Mouse (Mus musculus) gastrocnemius, adult 8-10 months (tissue): ENCODE measurements at regions not wholly inside any gene's neighbourhood (a gene's known extent, or its start where the extent isn't known, plus 50 kb on each side); places are given as distances from the start of the nearest gene placed in this dataset.

Source experiments
- DNase-seq, 2 experiments: peaks; one replicate each; pipeline ENCODE4 v3.0.0; 2022; ENCODE audit warnings: low spot score in 2 of 2

DNA sequence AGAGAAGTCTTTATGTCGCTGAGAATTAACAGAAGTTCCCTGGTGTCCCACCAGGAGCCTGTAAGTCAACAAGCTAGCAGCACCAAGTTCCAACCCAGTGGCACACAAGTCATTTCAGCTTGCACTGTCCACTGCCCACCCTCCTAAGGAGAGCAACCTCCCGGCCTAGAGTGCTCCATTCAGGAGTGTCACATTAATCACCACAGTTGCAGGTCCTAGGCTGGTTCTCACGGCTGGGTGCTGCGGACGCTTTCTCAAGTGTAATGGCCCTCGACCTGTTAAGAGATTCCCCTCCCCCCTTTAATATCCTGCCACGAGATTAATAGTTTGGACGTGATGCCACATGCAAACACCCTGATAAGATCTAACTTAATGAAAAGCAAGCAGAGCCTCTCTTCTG is 288.2 kb upstream of the Usp25 start:
- no peak for DNase-seq

DNA sequence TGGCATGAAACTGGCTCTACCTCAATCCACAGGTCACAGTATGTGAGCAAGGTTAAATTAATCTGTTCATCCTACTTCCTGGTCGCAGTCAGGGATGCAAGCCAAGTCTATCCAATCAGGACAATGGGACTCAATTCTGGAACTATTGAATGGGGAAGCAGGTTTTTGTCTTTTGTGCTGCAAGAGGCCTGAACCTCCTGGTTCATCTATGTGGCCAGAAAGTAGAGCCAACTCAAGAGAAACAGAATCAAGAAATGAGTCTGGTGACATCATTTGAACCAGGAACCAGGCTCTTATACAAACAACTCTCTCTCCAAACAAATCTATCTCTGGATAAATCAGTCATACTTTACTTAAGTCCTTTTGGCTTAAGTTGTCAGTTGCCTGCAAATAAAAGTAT is 294.7 kb upstream of the Usp25 start:
- no peak for DNase-seq

- no peak for DNase-seq
These were observed 295.4 kb upstream of the Usp25 start for GRCm38 (mm10) chr16:76718147-76718546.

DNA sequence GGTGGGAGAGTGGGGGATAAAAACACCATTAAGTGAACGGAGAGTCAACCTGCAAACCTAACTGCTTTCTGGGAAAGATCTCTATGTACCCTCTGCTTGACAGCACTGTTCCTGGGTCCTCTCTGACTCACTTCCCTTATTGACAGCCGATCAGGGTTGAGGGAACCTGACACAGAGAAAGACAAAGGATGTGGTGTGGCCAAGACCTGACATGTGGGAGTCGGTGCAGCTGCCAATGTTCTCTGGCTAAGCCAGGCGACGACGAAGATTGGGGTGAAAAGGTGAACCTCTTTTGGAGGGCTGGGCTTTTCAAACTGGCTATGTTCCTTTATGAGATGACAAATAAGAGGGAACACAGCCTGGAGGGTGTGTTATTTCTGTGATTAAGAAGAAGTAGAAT is 318.6 kb upstream of the Usp25 start:
- no peak for DNase-seq

DNA sequence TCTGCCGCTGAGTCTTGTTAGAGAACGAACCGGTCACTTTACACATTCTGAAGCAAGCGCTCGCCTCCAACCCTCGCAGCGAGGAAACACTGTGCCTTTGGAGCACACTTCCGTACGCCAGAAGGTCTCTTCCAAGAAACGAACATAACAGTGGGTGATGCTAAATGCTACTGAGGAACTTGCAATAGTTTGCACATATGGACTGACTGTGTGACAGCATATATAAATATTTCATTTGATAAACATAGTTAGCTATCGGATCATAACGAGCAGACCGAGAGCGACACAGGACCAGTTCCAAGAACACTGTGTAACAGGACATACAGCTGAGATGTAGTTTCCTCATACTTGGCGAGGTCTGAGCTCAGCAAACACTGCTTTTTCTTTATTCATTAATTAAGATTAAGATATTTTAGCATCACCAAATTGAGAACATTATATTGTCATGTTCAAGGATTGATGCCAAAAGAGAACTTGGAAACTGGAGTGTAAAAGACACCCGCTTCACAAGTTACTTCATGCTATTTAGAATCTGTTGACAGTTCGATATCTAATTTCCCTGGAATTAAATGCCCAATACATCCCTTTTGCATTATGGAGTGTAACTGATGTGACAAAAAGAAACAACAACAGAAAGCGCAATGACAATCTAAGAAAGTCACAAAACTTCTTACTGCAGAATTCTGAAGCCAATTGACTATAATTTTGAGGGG is 314.3 kb upstream of the Nrip1 start:
- DNase-seq, result peak in 1 of 2 experiments; percentile 7

- DNase-seq, result no peak
These were observed 311.9 kb upstream of the Nrip1 start for GRCm38 (mm10) chr16:76685562-76685961.

DNA sequence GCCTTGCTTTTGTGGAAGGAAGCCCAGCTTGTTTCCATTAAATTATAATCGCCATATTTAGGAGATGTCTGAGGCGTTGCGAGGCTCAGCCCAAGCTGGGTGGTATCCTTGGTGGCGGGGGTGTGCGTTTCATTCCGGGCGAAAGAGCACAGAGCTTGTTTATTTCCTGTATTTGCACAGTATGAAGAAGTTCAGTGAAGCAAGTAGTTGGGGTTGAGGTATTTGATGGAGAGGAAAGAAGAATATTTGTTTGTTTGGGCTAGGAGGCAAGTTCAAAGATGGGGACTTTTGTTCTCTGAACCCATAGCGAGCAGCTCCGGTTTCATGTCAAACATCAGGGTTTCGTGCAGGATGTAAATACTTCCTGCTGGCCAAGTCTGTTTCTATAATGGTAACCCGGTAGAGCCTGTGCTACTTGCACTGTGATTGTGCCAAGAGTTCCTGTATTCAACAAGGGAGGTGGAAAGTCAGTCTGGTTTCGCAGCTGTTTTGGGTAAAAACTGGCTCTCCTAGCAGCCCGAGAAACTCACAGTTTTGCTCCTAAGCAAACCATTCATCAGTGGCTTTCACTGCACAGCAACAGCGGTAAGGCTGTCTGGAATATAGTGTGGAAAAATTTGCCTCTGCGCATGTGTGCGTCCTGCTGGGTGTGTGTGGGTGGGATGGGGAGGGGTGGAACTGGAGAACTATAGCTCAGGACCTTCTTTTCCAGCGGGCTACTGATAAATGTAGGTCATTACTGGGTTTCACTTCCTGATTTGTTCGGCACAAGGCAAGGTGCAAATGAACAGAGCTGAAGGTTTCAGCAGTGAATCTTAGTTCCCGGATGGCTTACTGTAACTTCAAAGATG is 306.7 kb upstream of the Nrip1 start:
- no peak for DNase-seq

DNA sequence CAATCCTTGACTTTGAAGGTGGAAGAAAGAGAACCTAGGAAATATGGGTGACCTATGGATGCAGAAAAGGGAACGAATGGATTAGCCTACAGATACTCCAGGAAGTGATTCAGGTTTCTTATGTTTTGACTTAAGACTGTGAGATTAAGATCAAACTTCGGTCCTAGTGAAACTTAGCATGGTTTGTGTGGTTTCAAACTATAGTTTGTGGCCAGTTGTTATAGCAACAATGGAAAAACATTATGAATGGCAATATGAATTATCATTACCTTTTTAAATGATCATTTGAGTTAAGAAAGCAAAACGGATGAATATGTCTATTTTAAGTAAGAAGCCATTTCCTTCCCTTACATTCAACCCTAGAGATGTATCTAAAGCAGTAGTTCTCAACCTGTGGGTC is 305.3 kb upstream of the Nrip1 start:
- DNase-seq, result no peak

DNA sequence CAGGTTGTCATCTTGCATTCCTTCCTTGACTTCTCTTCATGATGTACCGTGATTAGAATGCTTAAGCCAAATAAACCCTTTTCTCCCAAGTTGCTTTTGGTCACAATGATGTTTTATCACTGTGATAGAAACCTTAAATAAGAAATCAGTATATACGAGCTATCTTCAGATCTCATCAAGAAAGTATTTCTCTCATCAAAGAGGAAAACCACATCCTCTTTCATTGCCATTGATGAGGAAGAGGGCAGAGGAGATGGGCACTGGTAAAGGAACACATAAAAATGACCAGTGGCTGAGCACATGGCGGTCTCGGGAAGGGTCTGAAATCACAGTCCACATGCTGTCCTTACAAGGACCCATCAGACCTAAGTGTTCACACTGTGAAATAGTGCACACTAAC is 296.2 kb upstream of the Nrip1 start:
- DNase-seq, result no peak

GRCm38 (mm10) chr16:76667046-76667445 is 293.4 kb upstream of the Nrip1 start:
- no peak for DNase-seq

DNA sequence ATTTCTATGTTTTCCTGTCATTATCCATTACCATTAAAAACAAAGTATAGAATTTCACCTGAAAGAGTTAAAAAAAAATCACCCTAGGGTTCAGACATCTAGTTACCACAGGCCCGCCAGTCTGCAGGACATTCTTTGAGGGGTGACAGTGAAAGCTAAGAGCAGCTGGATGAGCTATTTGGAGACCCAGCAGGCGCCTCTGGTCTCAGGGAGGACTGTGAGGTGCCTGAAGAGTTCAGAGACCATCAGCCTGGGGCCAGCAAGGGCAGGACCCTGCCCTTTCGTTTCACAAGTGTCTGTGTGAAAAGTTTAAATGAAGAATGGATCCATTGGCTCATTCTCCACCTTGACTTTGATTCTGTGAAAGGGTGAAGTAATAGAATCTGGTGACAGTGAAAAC is 281.5 kb upstream of the Nrip1 start:
- no peak for DNase-seq

- DNase-seq, result peak; percentile 33 to 59
These were observed 270.7 kb upstream of the Nrip1 start for GRCm38 (mm10) chr16:76644281-76644680.

DNA sequence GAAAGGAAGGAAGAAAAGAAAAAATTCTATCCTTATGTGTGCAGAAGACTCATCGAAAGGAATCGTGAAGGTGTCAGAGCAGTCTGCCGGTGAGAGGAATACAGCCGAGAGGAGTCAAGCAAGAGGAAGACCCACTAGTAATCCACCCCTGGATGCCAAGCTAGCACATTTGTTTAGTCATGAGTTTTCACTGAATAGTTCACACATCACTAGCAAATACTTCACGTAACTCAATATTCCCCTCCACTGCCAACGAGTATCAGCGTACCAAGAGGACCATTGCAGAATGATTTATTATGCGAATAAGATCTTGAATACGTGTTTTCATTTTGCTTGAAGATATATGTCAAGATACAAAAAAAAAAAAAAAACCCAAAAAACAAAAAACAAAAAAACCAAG is 270.2 kb upstream of the Nrip1 start:
- peak in 1 of 2 experiments; percentile 15 for DNase-seq

GRCm38 (mm10) chr16:76635169-76635568 is 261.5 kb upstream of the Nrip1 start:
- no peak for DNase-seq

- DNase-seq, result no peak
These were observed 260.6 kb upstream of the Nrip1 start for GRCm38 (mm10) chr16:76634196-76634698.

- DNase-seq, result no peak
These were observed 252.5 kb upstream of the Nrip1 start for GRCm38 (mm10) chr16:76626142-76626541.

DNA sequence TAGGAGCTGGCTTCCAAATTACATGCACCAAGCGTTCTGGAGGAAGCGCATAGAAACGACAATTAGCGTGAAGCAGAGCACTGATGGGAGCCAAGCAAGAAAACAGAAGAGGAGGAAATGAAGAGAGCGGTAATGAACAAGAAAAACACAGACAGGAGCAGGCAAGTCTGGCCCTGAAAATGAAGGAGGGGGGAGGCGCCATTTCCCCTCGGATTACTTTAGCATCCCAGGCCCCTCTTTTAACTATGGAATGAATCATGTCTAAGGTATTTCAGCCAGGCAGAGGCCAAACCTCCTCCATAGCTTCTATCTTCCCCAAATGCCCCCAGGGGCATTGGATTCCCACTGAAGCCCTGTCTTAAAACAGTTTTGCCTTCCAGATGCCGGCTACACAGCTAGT is 248.1 kb upstream of the Nrip1 start:
- no peak for DNase-seq

- no peak for DNase-seq
These were observed 244.7 kb upstream of the Nrip1 start for GRCm38 (mm10) chr16:76618295-76618694.

DNA sequence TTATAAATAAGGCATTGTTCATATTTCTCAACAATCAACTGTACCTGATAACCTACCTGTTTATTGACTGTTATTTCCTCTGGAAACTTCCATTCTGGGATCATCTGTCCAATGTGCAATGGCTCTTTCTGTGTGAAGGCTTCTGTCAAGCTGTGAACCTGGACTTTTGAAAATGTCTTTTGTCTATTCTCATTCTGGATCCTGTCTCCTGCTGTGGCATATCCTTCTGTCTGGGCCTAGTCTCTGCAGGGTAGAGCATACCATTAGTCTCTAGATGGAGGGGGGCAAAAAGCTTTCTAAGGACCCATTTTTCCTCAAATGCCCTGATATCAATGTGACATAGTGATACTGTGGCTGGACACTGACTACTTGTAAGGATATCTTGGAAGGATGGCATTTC is 237.4 kb upstream of the Nrip1 start:
- no peak for DNase-seq

GRCm38 (mm10) chr16:76604914-76605313 is 231.3 kb upstream of the Nrip1 start:
- no peak for DNase-seq

- no peak for DNase-seq
These were observed 230.2 kb upstream of the Nrip1 start for GRCm38 (mm10) chr16:76603846-76604258.

DNA sequence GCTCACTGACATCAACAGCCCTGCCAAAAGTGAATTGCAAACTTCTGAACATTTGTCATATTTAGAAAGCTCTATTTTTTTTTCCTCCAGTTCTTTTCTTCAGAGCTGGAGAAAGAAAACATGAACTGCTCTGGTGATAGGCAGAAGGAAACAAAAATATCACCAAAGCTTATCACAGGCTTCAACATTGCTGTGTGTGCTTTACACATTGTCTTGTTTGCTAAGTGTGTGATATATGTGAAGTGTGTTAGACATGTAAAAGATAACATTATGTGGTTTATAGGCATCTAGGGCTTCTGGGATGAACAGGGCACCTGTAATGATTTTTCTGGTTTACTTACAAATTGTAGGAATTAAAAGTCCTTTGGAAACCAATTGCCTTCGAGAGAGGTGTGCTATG is 229.8 kb upstream of the Nrip1 start:
- no peak for DNase-seq

DNA sequence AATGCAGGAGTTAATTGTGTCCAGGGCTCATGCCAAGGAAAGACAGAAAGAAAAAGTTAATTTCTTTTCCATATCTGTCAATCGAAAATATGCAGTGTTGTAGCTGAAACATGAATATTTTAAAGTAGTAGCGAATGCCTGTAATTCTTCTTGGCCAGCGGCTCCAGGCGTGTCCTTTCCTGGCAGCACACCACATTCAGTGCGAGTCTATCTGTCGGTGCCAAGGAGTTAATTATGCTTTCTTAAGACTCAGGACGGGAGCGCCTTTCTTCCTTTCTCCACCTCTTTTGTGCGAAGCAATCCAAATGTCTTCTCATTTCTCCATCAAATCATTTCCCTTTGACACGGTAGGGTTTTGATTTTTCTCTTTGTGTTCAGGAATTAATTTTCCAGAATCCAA is 226.5 kb upstream of the Nrip1 start:
- peak; percentile 13 to 20 for DNase-seq
